Mouse (Mus musculus) ES-E14 (cell line): ENCODE measurements at regions not wholly inside any gene's neighbourhood (a gene's known extent, or its start where the extent isn't known, plus 50 kb on each side); places are given as distances from the start of the nearest gene placed in this dataset.

Source experiments
- DNase-seq: peaks from one replicate; pipeline ENCODE4 v3.0.0-alpha.2; 2013; ENCODE audit warnings: low read depth, low spot score
- H3K27ac ChIP-seq: 2 replicates; pipeline ENCODE4 v1.5.1; 2012; ENCODE audit warnings: low read depth, mild to moderate bottlenecking, low read length, moderate library complexity, mixed read lengths; ENCODE audit not compliant: poor library complexity, insufficient read depth, severe bottlenecking
- H3K36me3 ChIP-seq: 2 replicates; pipeline ENCODE4 v1.6.1; 2012; ENCODE audit warnings: mild to moderate bottlenecking, low read length, moderate library complexity, mixed read lengths; ENCODE audit not compliant: control insufficient read depth, poor library complexity, insufficient read depth, severe bottlenecking
- H3K4me1 ChIP-seq, 2 experiments: fragments of 150-350 bp in 1 of 2; sonication (generic) in 1 of 2; 2 replicates each; pipeline ENCODE4 v1.6.1; 2012; ENCODE audit warnings: low read length in 2 of 2, mild to moderate bottlenecking in 1 of 2, mixed read lengths in 1 of 2; ENCODE audit not compliant: control insufficient read depth in 2 of 2, insufficient read depth in 2 of 2, poor library complexity in 1 of 2
- H3K4me3 ChIP-seq, 2 experiments: fragments of 150-350 bp in 1 of 2; sonication (generic) in 1 of 2; 2 replicates each; pipeline ENCODE4 v1.5.1; 2012; ENCODE audit warnings: low read length in 2 of 2, low read depth in 1 of 2, mild to moderate bottlenecking in 1 of 2, mixed read lengths in 1 of 2; ENCODE audit not compliant: insufficient read depth in 1 of 2, poor library complexity in 1 of 2, severe bottlenecking in 1 of 2
- H3K9ac ChIP-seq: 2 replicates; pipeline ENCODE4 v1.6.1; 2012; ENCODE audit warnings: low read depth, mild to moderate bottlenecking, low read length, mixed read lengths; ENCODE audit not compliant: poor library complexity, insufficient read depth, severe bottlenecking
- H3K9me3 ChIP-seq: fragments of 150-350 bp; sonication (generic); 2 replicates; pipeline ENCODE4 v1.6.1; 2012; ENCODE audit warnings: low read depth, mild to moderate bottlenecking, low read length; ENCODE audit not compliant: control insufficient read depth, insufficient read depth
- CHD2 ChIP-seq: IDR thresholded peaks from 2 replicates; pipeline ENCODE4 v1.6.1; 2014; ENCODE audit warnings: mild to moderate bottlenecking, low read depth, low read length, inconsistent platforms
- HCFC1 ChIP-seq: IDR thresholded peaks from 2 replicates; pipeline ENCODE4 v1.6.1; 2012; ENCODE audit warnings: low read length, inconsistent platforms, borderline replicate concordance; ENCODE audit not compliant: insufficient read depth
- MAFK ChIP-seq: IDR thresholded peaks from 2 replicates; pipeline ENCODE4 v1.6.1; 2014; ENCODE audit warnings: mild to moderate bottlenecking, low read depth, low read length, inconsistent platforms; ENCODE audit not compliant: insufficient read depth
- ZC3H11A ChIP-seq: IDR thresholded peaks from 2 replicates; pipeline ENCODE4 v1.6.1; 2012; ENCODE audit warnings: low read depth, mild to moderate bottlenecking, inconsistent platforms, low read length, borderline replicate concordance
- ZNF384 ChIP-seq: IDR thresholded peaks from 2 replicates; pipeline ENCODE4 v1.6.1; 2012; ENCODE audit warnings: low read depth, low read length, inconsistent platforms
- in situ Hi-C, 2 experiments: fragments of 600-800 bp; cut with MboI; formaldehyde crosslinking; loops; one replicate each; pipeline ENCODE4 v1.15.1; 2025; ENCODE audit warnings: low sequenced_read_pairs in 2 of 2, inconsistent platforms in 1 of 2; ENCODE audit not compliant: unreplicated experiment in 2 of 2

DNA sequence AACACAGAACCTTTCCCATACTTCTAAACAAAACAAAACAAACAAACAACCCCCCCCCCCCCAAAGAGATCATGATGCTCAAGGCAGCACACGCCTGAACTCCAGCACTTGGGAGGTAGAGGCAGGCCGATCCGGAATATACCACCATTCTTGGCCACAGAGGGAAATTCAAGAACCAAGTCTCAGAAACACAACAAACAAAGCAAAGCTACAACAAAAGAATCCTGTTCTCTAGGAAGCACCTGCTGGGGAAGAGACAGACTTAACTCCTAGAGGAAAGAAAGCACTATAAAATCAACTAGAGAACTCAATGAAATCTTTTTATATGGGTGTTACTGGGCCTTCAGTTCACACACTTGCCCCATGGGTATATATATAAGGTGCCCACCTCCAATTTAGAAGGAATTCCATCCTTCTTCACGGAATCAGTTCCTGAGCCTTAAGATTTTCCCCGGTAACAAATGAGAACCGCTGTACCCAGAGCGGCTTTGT, 96.1 kb downstream of the Tmco5 start:
- in situ Hi-C loops: no loop called here
- Histone ChIP-seq H3K36me3 (no peaks in the 10 kb centered on the region), H3K9me3 (no peaks in the 10 kb centered on the region), H3K9ac (no peak overlapping the region), H3K4me3 (peak overlapping the region; percentile 57 to 75; a peak in 3 of 4 replicates), H3K27ac (peak overlapping the region; percentile 92; the same call in 1 of the 2 replicates), H3K4me1 (peaks cover 7 to 29% of the 10 kb centered on the region in 2 experiments)
- no peak for TF ChIP-seq ZC3H11A
- no peak for TF ChIP-seq HCFC1
- no peak for TF ChIP-seq MAFK
- no peak for TF ChIP-seq ZNF384
- no peak for TF ChIP-seq CHD2
- DNase-seq: no peak

GRCm38 (mm10) chr2:116975091-116975600, 96.7 kb downstream of the Tmco5 start:
- Histone ChIP-seq H3K9ac (peak overlapping the region; percentile 86), H3K36me3 (no peaks in the 10 kb centered on the region), H3K4me3 (peak overlapping the region; percentile 57 to 75), H3K27ac (peak overlapping the region; percentile 92), H3K4me1 (peaks cover 7 to 29% of the 10 kb centered on the region in 2 experiments), H3K9me3 (no peaks in the 10 kb centered on the region)
- no peak for TF ChIP-seq MAFK
- no peak; the same call in 1 of the 2 replicates for TF ChIP-seq HCFC1
- TF ChIP-seq CHD2: no peak
- peak; percentile 28 for DNase-seq
- in situ Hi-C loops: no loop called here

GRCm38 (mm10) chr2:116975601-116976431, 97.3 kb downstream of the Tmco5 start:
- TF ChIP-seq CHD2 (no peak), ZNF384 (peak; percentile 94), HCFC1 (no peak)
- peak overlapping the region; percentile 57 to 75 for H3K4me3 ChIP-seq

DNA sequence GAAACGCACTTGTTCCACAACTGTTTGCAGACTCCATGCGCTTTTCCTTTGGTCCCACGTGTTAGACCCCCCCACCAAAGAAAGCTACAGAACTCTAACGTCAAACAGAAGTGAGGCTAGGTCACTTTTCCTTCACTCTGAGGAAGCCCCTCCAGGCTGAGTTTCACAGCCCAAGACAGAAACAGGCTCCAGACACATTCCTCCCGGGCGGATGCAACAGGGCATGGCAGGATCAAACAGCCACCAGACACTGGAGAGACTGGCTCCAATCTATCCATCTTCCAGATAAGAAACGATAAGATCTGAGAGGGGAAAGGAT, 97.9 kb downstream of the Tmco5 start:
- Histone ChIP-seq H3K4me1 (peaks cover 7 to 32% of the 10 kb centered on the region in 2 experiments), H3K36me3 (no peaks in the 10 kb centered on the region)

More at GRCm38 (mm10) chr2:116975601-116976431, 97.3 kb downstream of the Tmco5 start:
- Histone ChIP-seq H3K27ac (peak overlapping the region; percentile 92), H3K4me1 (peaks cover 7 to 30% of the 10 kb centered on the region in 2 experiments), H3K36me3 (no peaks in the 10 kb centered on the region), H3K9ac (peak overlapping the region; percentile 86), H3K9me3 (no peaks in the 10 kb centered on the region)
- in situ Hi-C loops: no loop called here
- DNase-seq: peak; percentile 25

More for the DNA sequence above, 97.9 kb downstream of the Tmco5 start:
- Histone ChIP-seq H3K27ac (peak overlapping the region; percentile 57), H3K9me3 (no peaks in the 10 kb centered on the region), H3K4me3 (peak overlapping the region; percentile 9 to 57; a peak in 3 of 4 replicates), H3K9ac (peak overlapping the region; percentile 86)
- DNase-seq: peak; percentile 40
- in situ Hi-C loops: no loop called here
- TF ChIP-seq MAFK: no peak
- no peak for TF ChIP-seq ZC3H11A
- no peak for TF ChIP-seq HCFC1
- TF ChIP-seq ZNF384: no peak; the same call in 1 of the 2 replicates
- no peak for TF ChIP-seq CHD2
